Comparison of ENCODE assay signal across 13 mouse cellular contexts in genomic region chr4:141200906-141201305, GRCm38 (mm10). TPM values are rescaled to one million over a fixed set of nuclear protein-coding genes. Genes with fewer than 3 reads are reported as not detected.
DNase-seq lines count a peak whose midpoint lies in the region; ATAC-seq and TF ChIP-seq lines count a peak whose summit lies in the region.
"Had no signal": no experiment of that assay in that cellular context is flagged by ENCODE, and none has a peak within 500 bp of the region (broad histone marks: within the 10 kb centered on the region; RNA-seq: fewer than 3 reads in every experiment).

No protein-coding gene starts in this region.

- no peak for TF ChIP-seq CTCF in gastrocnemius, adult 2 months (IDR thresholded peaks at IDR 0.05)
- 0 out of 2 replicates have a peak, but pooled peaks have one; percentile 7 for TF ChIP-seq CTCF in liver, postnatal 0 days (IDR thresholded peaks at IDR 0.05; ENCODE audit: low read depth)

- peaks cover 65% of the 10 kb centered on the region for H3K36me3 ChIP-seq in heart, embryonic 14.5 days (ENCODE audit: control insufficient read depth, insufficient read depth, low read length)
- H3K36me3 ChIP-seq in liver, postnatal 0 days (replicated peaks; ENCODE audit: insufficient read depth, low read length), result peaks cover 69% of the 10 kb centered on the region

- H3K27me3 ChIP-seq in heart, embryonic 14.5 days (ENCODE audit: control insufficient read depth, insufficient read depth, low read length), result no peaks in the 10 kb centered on the region
- no peaks in the 10 kb centered on the region for H3K27me3 ChIP-seq in liver, postnatal 0 days (ENCODE audit: insufficient read depth, low read length)
- H3K27me3 ChIP-seq: limb, embryonic 15.5 days; megakaryocyte, embryonic 14.5 days had no signal

- 70% methylated on average over 11 of the region's 11 CpGs for WGBS in heart, embryonic 14.5 days
- 53% methylated on average over 11 of the region's 11 CpGs for WGBS in liver, postnatal 0 days (ENCODE audit: insufficient replicate concordance)

- H3K4me1 ChIP-seq in heart, embryonic 14.5 days (ENCODE audit: control insufficient read depth in 2 of 2, insufficient read depth in 2 of 2, low read length in 2 of 2), result peaks cover 4 to 8% of the 10 kb centered on the region in 2 experiments; a peak in 1 of 4 replicates
- no peaks in the 10 kb centered on the region for H3K4me1 ChIP-seq in liver, postnatal 0 days (ENCODE audit: insufficient read depth)
- H3K4me1 ChIP-seq: limb, embryonic 15.5 days had no signal

- no peaks in the 10 kb centered on the region for H3K9me3 ChIP-seq in heart, embryonic 14.5 days (ENCODE audit: control insufficient read depth, low read length)
- H3K9me3 ChIP-seq in liver, postnatal 0 days (ENCODE audit: low read length), result no peaks in the 10 kb centered on the region
- H3K9me3 ChIP-seq: limb, embryonic 15.5 days; megakaryocyte, embryonic 14.5 days had no signal

- H3K4me3 ChIP-seq in gastrocnemius, adult 2 months, result no peak overlapping the region
- no peak overlapping the region for H3K4me3 ChIP-seq in heart, embryonic 14.5 days (ENCODE audit: control insufficient read depth in 1 of 2, insufficient read depth in 1 of 2, low read depth in 1 of 2, low read length in 2 of 2)
- no peak overlapping the region for H3K4me3 ChIP-seq in liver, postnatal 0 days (ENCODE audit: low read depth, low read length)
- H3K4me3 ChIP-seq: limb, embryonic 15.5 days; megakaryocyte, embryonic 14.5 days had no signal

- H3K9ac ChIP-seq in heart, embryonic 14.5 days (ENCODE audit: low read length), result no peak overlapping the region
- no peak overlapping the region for H3K9ac ChIP-seq in liver, postnatal 0 days (replicated peaks)
- H3K9ac ChIP-seq: limb, embryonic 15.5 days had no signal

- no peak for DNase-seq in gastrocnemius, adult 2 months
- DNase-seq in gastrocnemius, adult 8-10 months (ENCODE audit: low spot score in 2 of 2), result no peak
- peak; percentile 20 for DNase-seq in layer of hippocampus, adult 9-11 months
- DNase-seq in layer of hippocampus, postnatal 14 days (ENCODE audit: low spot score in 2 of 2), result no peak
- DNase-seq in liver, postnatal 0 days, result no peak
- DNase-seq in gastrocnemius, postnatal 10 days, result no peak
- DNase-seq: adrenal gland, postnatal 25 days had no signal

- intact Hi-C loops in gastrocnemius, adult 2 months (cut with DNase I), result no loop called here

- H3K4me2 ChIP-seq in heart, embryonic 14.5 days (ENCODE audit: low read length), result no peak overlapping the region
- H3K4me2 ChIP-seq in liver, postnatal 0 days (ENCODE audit: low read depth, low read length), result no peak overlapping the region
- H3K4me2 ChIP-seq: limb, embryonic 15.5 days had no signal

- peak overlapping the region; percentile 35; the same call in 1 of the 2 replicates for H3K27ac ChIP-seq in gastrocnemius, adult 2 months
- H3K27ac ChIP-seq in heart, embryonic 14.5 days (replicated peaks in 1 of 2; ENCODE audit: control insufficient read depth in 1 of 2, insufficient read depth in 1 of 2, low read depth in 2 of 2, low read length in 2 of 2), result peak overlapping the region; percentile 49 to 53; a peak in 2 of 4 replicates
- H3K27ac ChIP-seq in liver, postnatal 0 days (ENCODE audit: low read depth), result no peak overlapping the region
- H3K27ac ChIP-seq: kidney, postnatal 0 days; limb, embryonic 15.5 days had no signal

- no peak for TF ChIP-seq EP300 in liver, postnatal 0 days (IDR thresholded peaks at IDR 0.05; ENCODE audit: low read depth)

- ATAC-seq in heart, embryonic 14.5 days (ENCODE audit: insufficient number of reproducible peaks, insufficient read depth, low FRiP score, low read depth), result 0 out of 2 replicates have a peak, but pooled peaks have one; percentile 26
- no peak for ATAC-seq in liver, postnatal 0 days
- no peak for ATAC-seq in monocyte, adult 5-6 weeks (replicated peaks; ENCODE audit: insufficient number of reproducible peaks, low FRiP score, low TSS enrichment, poor library complexity, severe bottlenecking)

RNA-seq across cellular contexts. Expression of gene Rsg1, which starts 12.8 kb away (rescaled TPM):
- not detected for total RNA-seq in gastrocnemius, adult 2 months (2021)
- 1 to 10 TPM in 1 of 4 experiments, not detected in 3; 1.4 TPM for total RNA-seq in gastrocnemius, adult 8-10 months (2022)
- 1 to 10 TPM; 2.8 to 3.1 TPM for total RNA-seq in layer of hippocampus, postnatal 14 days (2021)
- polyA plus RNA-seq in heart, embryonic 14.5 days (2014; fragmentation: Nextera tagmentation; extraction: Ambion mirVana), result 1.5 and 1.7 TPM in 2 replicates
- polyA plus RNA-seq in liver, postnatal 0 days (2015; fragmentation: Nextera tagmentation; extraction: Ambion mirVana), result 0.43 and 0.79 TPM in 2 replicates
- 0.38 to 2.7 TPM in 2 of 3 replicates, not detected in the other for total RNA-seq in monocyte, adult 5-6 weeks (2017)
- under 1 TPM; 0.70 to 0.89 TPM for total RNA-seq in gastrocnemius, postnatal 10 days (2021)

RNA-seq across cellular contexts. Expression of gene Arhgef19, which starts 38.4 kb away (rescaled TPM):
- total RNA-seq in gastrocnemius, adult 2 months (2021), result under 1 TPM; 0.31 to 0.33 TPM
- 1 to 10 TPM in 1 of 4 experiments, under 1 TPM in 3; 0.10 to 1.1 (median 0.22) TPM for total RNA-seq in gastrocnemius, adult 8-10 months (2022)
- 10 to 100 TPM in 1 of 2 experiments, 1 to 10 TPM in 1; 9.7 to 11.7 TPM for total RNA-seq in layer of hippocampus, postnatal 14 days (2021)
- polyA plus RNA-seq in heart, embryonic 14.5 days (2014; fragmentation: Nextera tagmentation; extraction: Ambion mirVana), result 1.1 and 2.6 TPM in 2 replicates
- 3.0 and 4.2 TPM in 2 replicates for polyA plus RNA-seq in liver, postnatal 0 days (2015; fragmentation: Nextera tagmentation; extraction: Ambion mirVana)
- total RNA-seq in monocyte, adult 5-6 weeks (2017), result not detected in 3 replicates
- total RNA-seq in gastrocnemius, postnatal 10 days (2021), result 1 to 10 TPM; 2.6 to 3.2 TPM
- total RNA-seq: hematopoietic stem cell, adult 5-6 weeks had no signal

RNA-seq across cellular contexts. Expression of gene Fbxo42, which starts 53.2 kb away (rescaled TPM):
- 10 to 100 TPM; 10.8 to 10.9 TPM for total RNA-seq in gastrocnemius, adult 2 months (2021)
- total RNA-seq in gastrocnemius, adult 8-10 months (2022), result 10 to 100 TPM in 3 of 4 experiments, 1 to 10 TPM in 1; 9.3 to 11.2 (median 10.7) TPM
- 10 to 100 TPM; 22.6 to 24.9 TPM for total RNA-seq in layer of hippocampus, postnatal 14 days (2021)
- 12.7 and 15.7 TPM in 2 replicates for polyA plus RNA-seq in heart, embryonic 14.5 days (2014; fragmentation: Nextera tagmentation; extraction: Ambion mirVana)
- polyA plus RNA-seq in liver, postnatal 0 days (2015; fragmentation: Nextera tagmentation; extraction: Ambion mirVana), result 11.2 and 11.7 TPM in 2 replicates
- 5.0 to 11.5 TPM (median 5.5 TPM) in 3 replicates for total RNA-seq in monocyte, adult 5-6 weeks (2017)
- 10 to 100 TPM; 10.0 to 11.4 TPM for total RNA-seq in gastrocnemius, postnatal 10 days (2021)
